Mouse (Mus musculus): ENCODE data around the gene Dnaaf5.

The Dnaaf5 gene

GRCm38 (mm10) chr5:139143890-139144289, 6.1 kb upstream of the Dnaaf5 start:
- no peak for DNase-seq

- DNase-seq, result no peak
Measured at GRCm38 (mm10) chr5:139145726-139146125, 4.3 kb upstream of the Dnaaf5 start.

- peak; percentile 57 to 82 for DNase-seq
Measured at GRCm38 (mm10) chr5:139146476-139147075, 3.4 kb upstream of the Dnaaf5 start.

GRCm38 (mm10) chr5:139147178-139148078, 2.6 kb upstream of the Dnaaf5 start:
- no peak for DNase-seq

GRCm38 (mm10) chr5:139149006-139149672, 884 bp upstream of the Dnaaf5 start:
- no peak for DNase-seq

DNA sequence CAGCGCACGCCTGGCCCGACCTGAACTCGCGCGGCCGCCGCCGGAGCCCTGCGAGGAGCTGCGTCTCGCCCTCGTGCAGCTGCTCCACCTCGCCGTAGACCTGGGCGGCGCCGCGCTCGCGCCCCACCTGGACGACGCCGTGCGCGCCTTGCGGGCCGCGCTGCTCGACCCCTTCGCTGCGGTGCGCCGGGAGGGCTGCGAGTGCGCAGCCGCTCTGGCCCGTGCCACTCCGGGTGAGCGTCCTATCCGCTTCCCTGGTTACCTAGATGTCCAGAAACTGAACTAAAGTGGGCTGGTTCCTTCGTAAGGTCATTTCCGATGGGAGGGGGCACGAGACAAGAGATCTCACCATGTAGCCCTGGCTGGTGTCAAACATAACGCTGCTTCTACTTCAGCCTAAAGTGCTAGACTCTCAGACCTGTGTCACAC, 594 bp downstream of the Dnaaf5 start:
- peak; percentile 32 to 72 for DNase-seq

- DNase-seq, result no peak
Measured at GRCm38 (mm10) chr5:139160899-139161298, 10.9 kb downstream of the Dnaaf5 start.

DNA sequence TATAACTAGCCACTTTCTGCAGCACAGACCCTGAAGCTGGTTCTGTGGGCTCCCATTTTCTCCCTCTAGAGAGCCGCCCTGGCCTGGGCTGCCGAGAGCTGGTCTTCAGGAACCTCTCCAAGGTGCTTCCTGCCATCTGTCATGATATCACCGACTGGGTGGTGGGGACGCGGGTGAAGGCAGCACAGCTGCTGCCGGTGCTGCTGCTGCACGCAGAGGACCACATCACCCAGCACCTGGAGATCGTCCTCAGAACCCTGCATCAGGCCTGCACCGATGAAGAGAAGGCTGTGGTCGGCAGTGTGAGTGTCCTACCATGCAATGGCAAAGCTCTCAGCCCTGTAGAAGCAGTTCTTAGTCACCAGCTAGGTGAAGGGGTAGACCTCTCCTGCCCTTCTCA, 11.6 kb downstream of the Dnaaf5 start:
- DNase-seq, result no peak

DNA sequence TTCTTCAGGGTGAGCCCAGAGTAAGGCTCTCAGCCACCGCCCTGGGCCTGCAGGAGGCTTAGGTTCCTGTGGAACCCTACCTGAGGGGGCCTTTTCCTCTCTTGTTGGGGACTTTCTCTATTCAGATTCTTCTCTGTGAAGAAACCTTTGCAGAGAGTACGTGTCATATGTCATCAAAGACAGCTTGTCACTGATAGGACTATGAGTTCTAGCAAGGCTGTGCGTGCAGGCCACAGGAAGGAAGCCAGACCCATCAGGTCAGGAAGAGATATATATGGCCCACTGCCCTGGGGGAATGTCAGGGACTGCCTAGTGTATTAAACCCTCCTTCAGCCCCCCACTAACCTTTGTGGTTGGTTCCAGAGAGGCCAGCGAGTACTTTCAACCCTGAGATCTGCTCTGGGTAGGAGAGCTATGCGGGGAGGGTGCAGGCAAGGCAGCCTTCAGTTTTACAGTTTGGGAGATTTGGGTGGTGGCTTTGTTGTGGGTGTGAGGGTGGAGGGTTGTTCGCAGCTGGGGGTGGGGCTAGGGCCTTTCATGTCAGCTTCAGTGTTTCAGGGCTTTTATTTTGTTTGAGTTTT, 16.8 kb downstream of the Dnaaf5 start:
- DNase-seq, result no peak

DNA sequence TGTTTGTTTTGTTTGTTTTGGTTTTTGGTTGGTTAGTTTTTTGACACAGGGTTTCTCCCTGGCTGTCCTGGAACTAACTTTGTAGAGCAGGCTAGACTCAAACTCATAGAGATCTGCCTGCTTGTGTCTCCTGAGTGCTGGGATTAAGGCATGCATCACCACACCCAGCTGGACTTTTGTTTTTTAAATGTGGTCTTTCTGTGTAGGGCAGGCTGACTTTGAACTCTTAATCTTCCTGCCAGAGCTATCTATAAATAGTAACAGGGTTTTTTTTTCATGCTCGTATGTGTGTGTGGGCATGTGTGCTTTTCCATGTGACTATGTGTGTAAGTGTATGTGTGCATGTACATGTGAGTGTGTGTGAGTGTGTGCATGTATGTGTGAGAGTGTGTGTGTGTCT, 17.5 kb downstream of the Dnaaf5 start:
- DNase-seq, result no peak

GRCm38 (mm10) chr5:139171929-139172328, 21.9 kb downstream of the Dnaaf5 start:
- no peak for DNase-seq

- DNase-seq, result no peak
Measured at GRCm38 (mm10) chr5:139174141-139174540, 24.1 kb downstream of the Dnaaf5 start.

DNA sequence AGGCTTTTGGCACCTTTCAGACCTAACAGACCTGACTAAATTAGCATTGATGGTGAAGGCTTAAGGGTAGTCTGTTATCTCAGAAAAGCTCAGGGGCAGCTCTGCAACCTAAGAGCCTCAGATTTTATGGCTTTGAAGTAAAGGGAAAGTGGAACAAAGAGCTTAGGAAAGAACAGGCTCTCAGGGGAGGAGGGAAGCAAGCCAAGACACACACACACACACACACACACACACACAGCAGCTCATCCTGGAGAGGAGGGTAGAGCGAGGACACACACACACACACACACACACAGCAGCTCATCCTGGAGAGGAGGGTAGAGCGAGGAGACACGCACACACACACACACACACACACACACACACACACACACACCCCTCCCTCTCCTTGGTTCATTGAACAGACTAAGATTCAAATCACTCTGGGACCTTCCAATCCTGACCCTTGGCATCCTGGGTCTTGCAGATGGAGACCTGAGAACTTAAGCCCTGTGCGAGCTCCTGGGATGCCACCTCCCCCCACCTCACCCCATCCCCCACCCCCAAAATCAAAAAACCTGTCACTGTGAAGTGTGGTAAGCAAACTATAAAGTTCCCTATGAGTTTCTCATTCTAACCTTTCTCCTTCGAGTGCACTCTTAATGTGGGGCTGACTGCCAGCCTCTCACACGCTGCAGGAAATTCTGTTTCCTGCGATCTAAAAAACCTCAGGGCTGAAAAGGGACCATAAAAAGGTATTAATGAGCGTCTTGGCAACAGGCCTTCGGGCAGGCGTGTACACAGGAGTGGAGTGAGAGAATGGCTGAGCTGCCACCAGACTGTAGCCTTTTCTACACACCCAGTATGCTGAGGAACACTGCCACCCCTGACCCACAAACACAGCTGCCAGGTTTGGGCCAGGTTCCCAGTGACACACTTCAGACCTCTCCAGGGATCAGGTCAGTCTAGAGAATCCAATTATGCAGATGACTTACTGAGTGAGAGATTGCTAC, 24.8 kb downstream of the Dnaaf5 start:
- peak; percentile 63 to 75 for DNase-seq

DNA sequence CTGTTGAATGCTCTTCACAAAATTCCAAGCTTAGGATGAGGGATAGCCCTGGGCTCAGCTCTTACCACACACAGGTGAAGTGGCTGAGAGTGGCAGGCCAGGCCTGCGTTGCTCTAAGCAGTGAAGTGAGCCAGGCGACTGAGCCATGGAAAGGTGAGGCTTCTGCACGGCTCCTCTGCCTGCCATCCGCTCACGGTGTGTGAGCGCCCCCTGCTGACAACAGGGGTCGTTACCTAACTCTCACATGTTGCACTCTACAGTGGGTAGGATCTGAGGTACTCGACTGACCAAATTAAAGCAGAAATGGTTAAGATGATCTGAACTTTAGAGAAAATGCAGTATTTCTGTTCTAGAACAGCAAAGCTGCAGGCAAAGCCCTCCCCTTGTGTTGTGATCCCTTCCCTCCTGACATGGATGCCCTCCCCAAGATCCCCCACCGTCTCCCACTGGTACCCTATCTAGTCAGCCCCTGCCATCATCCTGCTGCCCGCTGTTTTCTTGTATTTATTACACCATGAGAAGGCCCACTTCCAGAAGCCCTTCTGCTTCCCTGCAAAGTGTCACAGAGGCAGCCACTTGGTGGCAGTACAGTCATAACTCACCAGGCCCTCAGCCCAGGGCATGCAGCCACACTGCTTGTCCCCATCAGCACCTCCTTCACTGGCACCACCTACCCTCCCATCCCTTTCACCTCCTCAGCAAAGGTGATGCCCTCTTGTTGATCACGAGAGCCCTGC, 29.0 kb downstream of the Dnaaf5 start:
- peak; percentile 82 to 88 for DNase-seq

DNA sequence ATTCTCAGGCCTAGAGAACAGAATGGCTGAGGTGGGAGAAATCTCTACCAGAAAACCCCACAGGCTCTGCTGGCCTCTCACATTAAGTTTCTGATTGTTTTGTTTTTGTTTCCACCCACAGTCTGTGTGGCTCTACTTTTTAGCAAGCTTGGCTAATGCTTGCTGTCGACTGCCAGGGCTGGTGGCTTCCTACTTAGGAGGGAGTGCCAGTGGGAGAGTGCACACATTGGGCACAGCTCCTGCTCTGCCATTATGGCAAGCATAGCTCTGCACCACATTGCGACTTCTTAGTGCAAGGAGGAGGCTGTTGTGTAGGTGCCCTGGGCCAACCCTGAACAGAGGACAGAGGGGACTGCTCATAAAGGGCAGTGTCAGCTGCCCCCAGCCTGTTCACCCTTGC, 33.1 kb downstream of the Dnaaf5 start:
- no peak for DNase-seq

GRCm38 (mm10) chr5:139183601-139184000, 33.6 kb downstream of the Dnaaf5 start:
- peak in 1 of 2 experiments; percentile 37 for DNase-seq

DNA sequence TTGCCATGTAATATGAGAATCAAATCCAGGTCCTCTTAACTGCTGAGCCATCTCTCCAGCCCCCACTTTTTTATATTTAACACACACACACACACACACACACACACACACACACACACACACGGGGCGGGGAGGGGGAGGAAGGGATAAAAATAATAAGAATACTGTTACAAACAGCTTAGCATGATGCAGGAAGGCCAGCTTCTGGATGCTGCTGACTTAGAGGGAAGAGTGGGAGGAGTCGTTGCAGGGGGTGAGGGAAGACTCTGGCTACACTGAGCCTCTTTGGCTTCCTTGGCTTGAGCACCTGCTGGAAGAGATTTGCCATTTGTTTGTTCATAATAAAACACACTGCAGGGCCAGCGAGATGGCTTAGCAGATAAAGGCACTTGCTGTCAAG, 34.9 kb downstream of the Dnaaf5 start:
- no peak for DNase-seq

- DNase-seq, result no peak
Measured at GRCm38 (mm10) chr5:139189726-139190125, 39.7 kb downstream of the Dnaaf5 start.

GRCm38 (mm10) chr5:139190958-139191357, 40.9 kb downstream of the Dnaaf5 start:
- DNase-seq, result no peak

DNA sequence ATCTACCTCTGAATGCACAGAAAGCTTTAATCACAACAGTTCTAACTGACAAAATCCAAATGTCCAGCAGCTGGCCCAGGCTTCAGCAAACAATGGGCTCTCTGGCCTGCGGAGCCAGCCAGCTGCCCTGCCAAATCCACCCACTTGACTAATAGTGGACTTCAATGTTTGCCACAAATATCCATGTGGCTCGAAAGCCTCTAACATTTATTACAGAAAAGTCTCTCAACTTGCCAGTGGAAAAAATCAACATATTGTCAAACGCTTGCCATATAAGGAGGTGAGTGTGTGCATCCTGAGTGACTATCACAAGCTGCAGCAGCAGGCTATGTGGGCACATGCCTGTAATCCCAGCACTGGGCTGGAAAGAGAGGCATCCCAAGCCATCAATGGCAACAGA, 48.8 kb downstream of the Dnaaf5 start:
- no peak for DNase-seq

- DNase-seq, result no peak
Measured at GRCm38 (mm10) chr5:139199636-139199994, 49.6 kb downstream of the Dnaaf5 start.
